Mouse (Mus musculus) liver, embryonic 13.5 days (tissue): ENCODE data around the gene 6430531B16Rik. TPM values are rescaled to one million over a fixed set of nuclear protein-coding genes. Genes with fewer than 3 reads are reported as not detected.

Source experiments
- ATAC-seq: fragments of 200-750 bp; cut with Nextera tagmentation; 2 replicates; pipeline ENCODE4 v1.8.0; 2017; ENCODE audit warnings: low read depth, mild to moderate bottlenecking, moderate number of reproducible peaks, moderate library complexity
- DNase-seq: peaks from one replicate; pipeline ENCODE4 v3.0.0; 2022
- H3K27ac ChIP-seq: fragments of 300-500 bp; sonication (generic); 2 replicates; pipeline ENCODE4 v1.5.1; 2015; ENCODE audit warnings: moderate library complexity, mild to moderate bottlenecking, inconsistent platforms
- H3K27me3 ChIP-seq: fragments of 300-500 bp; sonication (generic); 2 replicates; pipeline ENCODE4 v1.6.1; 2015; ENCODE audit warnings: mild to moderate bottlenecking, inconsistent platforms
- H3K36me3 ChIP-seq: fragments of 300-500 bp; sonication (generic); 2 replicates; pipeline ENCODE4 v1.6.1; 2015; ENCODE audit warnings: mild to moderate bottlenecking, inconsistent platforms
- H3K4me1 ChIP-seq: fragments of 300-500 bp; sonication (generic); replicated peaks from 2 replicates; pipeline ENCODE4 v1.6.1; 2015; ENCODE audit warnings: inconsistent platforms
- H3K4me2 ChIP-seq: fragments of 300-500 bp; sonication (generic); 2 replicates; pipeline ENCODE4 v1.6.1; 2015; ENCODE audit warnings: inconsistent platforms, mild to moderate bottlenecking, moderate library complexity
- H3K4me3 ChIP-seq: fragments of 300-500 bp; sonication (generic); replicated peaks from 2 replicates; pipeline ENCODE4 v1.5.1; 2015; ENCODE audit warnings: mild to moderate bottlenecking, inconsistent platforms
- H3K9ac ChIP-seq: fragments of 300-500 bp; sonication (generic); 2 replicates; pipeline ENCODE4 v1.6.1; 2015; ENCODE audit warnings: mild to moderate bottlenecking, inconsistent platforms
- H3K9me3 ChIP-seq: fragments of 300-500 bp; sonication (generic); replicated peaks from 2 replicates; pipeline ENCODE4 v1.6.1; 2016; ENCODE audit warnings: inconsistent platforms
- WGBS: fragments of 180-500 bp; shearing (Covaris S2); methylation state at CpG from one replicate; pipeline ENCODE4 v1.1.7; 2015; ENCODE audit not compliant: insufficient replicate concordance; 5-methylcytosine and 5-hydroxymethylcytosine counted together
- polyA plus RNA-seq: library from polyadenylated mRNA; unstranded; fragments of >200 nt; fragmentation: Nextera tagmentation; extraction: Ambion mirVana; gene quantifications from 2 replicates; pipeline ENCODE4 v1.2.1, GENCODE M21; 2015

The 6430531B16Rik gene
- polyA plus RNA-seq, 1 experiment from 2014 or later = not detected

- Histone ChIP-seq H3K27ac (no peak overlapping the region), H3K4me3 (no peak overlapping the region), H3K4me1 (no peaks in the 10 kb centered on the region; the same call in 1 of the 2 replicates), H3K4me2 (no peak overlapping the region), H3K9me3 (no peaks in the 10 kb centered on the region), H3K36me3 (no peaks in the 10 kb centered on the region), H3K9ac (no peak overlapping the region), H3K27me3 (no peaks in the 10 kb centered on the region)
- ATAC-seq = no peak
- no peak for DNase-seq
- 65% methylated on average over 10 of the region's 10 CpGs for WGBS
These were observed 8.2 kb downstream of the 6430531B16Rik start for GRCm38 (mm10) chr7:139970216-139970919.

GRCm38 (mm10) chr7:139969348-139970130 is 9.0 kb downstream of the 6430531B16Rik start:
- H3K4me1 ChIP-seq = no peaks in the 10 kb centered on the region; the same call in 1 of the 2 replicates
- H3K9me3 ChIP-seq = no peaks in the 10 kb centered on the region
- no peaks in the 10 kb centered on the region for H3K36me3 ChIP-seq
- WGBS = 42% methylated on average over 10 of the region's 10 CpGs
- H3K4me2 ChIP-seq = no peak overlapping the region
- H3K27ac ChIP-seq = no peak overlapping the region
- H3K9ac ChIP-seq = no peak overlapping the region
- H3K27me3 ChIP-seq = no peaks in the 10 kb centered on the region
- no peak overlapping the region for H3K4me3 ChIP-seq
- ATAC-seq (no peak), DNase-seq (peak; percentile 47)

- Histone ChIP-seq H3K4me2 (no peak overlapping the region), H3K36me3 (no peaks in the 10 kb centered on the region), H3K4me1 (no peaks in the 10 kb centered on the region), H3K4me3 (no peak overlapping the region), H3K9ac (no peak overlapping the region), H3K27me3 (no peaks in the 10 kb centered on the region), H3K27ac (no peak overlapping the region), H3K9me3 (no peaks in the 10 kb centered on the region)
- WGBS = 53% methylated on average over 5 of the region's 5 CpGs
- DNase-seq = no peak
- ATAC-seq = no peak
These were observed 10.1 kb downstream of the 6430531B16Rik start for GRCm38 (mm10) chr7:139968428-139968827.

GRCm38 (mm10) chr7:139967175-139967574 is 11.4 kb downstream of the 6430531B16Rik start:
- 34% methylated on average over 4 of the region's 4 CpGs for WGBS
- no peak for DNase-seq
- Histone ChIP-seq H3K36me3 (no peaks in the 10 kb centered on the region), H3K4me3 (no peak overlapping the region), H3K27me3 (no peaks in the 10 kb centered on the region), H3K4me2 (no peak overlapping the region), H3K27ac (no peak overlapping the region), H3K9ac (no peak overlapping the region), H3K9me3 (no peaks in the 10 kb centered on the region), H3K4me1 (no peaks in the 10 kb centered on the region)
- no peak for ATAC-seq

GRCm38 (mm10) chr7:139963814-139964213 is 14.7 kb downstream of the 6430531B16Rik start:
- no peaks in the 10 kb centered on the region for H3K36me3 ChIP-seq
- no peaks in the 10 kb centered on the region for H3K9me3 ChIP-seq
- H3K27ac ChIP-seq = no peak overlapping the region
- DNase-seq (no peak), ATAC-seq (no peak)
- no peak overlapping the region for H3K9ac ChIP-seq
- 60% methylated on average over 4 of the region's 4 CpGs for WGBS
- H3K4me3 ChIP-seq = no peak overlapping the region
- H3K4me2 ChIP-seq = no peak overlapping the region
- peaks cover 5% of the 10 kb centered on the region for H3K27me3 ChIP-seq
- no peaks in the 10 kb centered on the region for H3K4me1 ChIP-seq

- Histone ChIP-seq H3K27me3 (peaks cover 29% of the 10 kb centered on the region), H3K9me3 (no peaks in the 10 kb centered on the region), H3K4me1 (peaks cover 8% of the 10 kb centered on the region), H3K9ac (no peak overlapping the region), H3K4me3 (no peak overlapping the region), H3K4me2 (no peak overlapping the region), H3K27ac (no peak overlapping the region), H3K36me3 (no peaks in the 10 kb centered on the region)
- WGBS = 71% methylated on average over 10 of the region's 10 CpGs
- ATAC-seq (no peak), DNase-seq (no peak)
These were observed 17.4 kb downstream of the 6430531B16Rik start for GRCm38 (mm10) chr7:139961141-139961540.

- ATAC-seq (no peak), DNase-seq (no peak)
- H3K27ac ChIP-seq = no peak overlapping the region
- H3K9me3 ChIP-seq = no peaks in the 10 kb centered on the region
- peaks cover 29% of the 10 kb centered on the region for H3K27me3 ChIP-seq
- peaks cover 20% of the 10 kb centered on the region for H3K4me1 ChIP-seq
- no peaks in the 10 kb centered on the region for H3K36me3 ChIP-seq
- 24% methylated on average over 11 of the region's 11 CpGs for WGBS
- H3K4me2 ChIP-seq = no peak overlapping the region
- H3K4me3 ChIP-seq = no peak overlapping the region
- H3K9ac ChIP-seq = no peak overlapping the region
These were observed 20.6 kb downstream of the 6430531B16Rik start for GRCm38 (mm10) chr7:139957958-139958357.

- H3K9ac ChIP-seq = no peak overlapping the region
These were observed 21.1 kb downstream of the 6430531B16Rik start for GRCm38 (mm10) chr7:139957437-139957836.

GRCm38 (mm10) chr7:139956658-139957057 is 21.9 kb downstream of the 6430531B16Rik start:
- no peak for DNase-seq
- Histone ChIP-seq H3K9me3 (no peaks in the 10 kb centered on the region), H3K4me1 (peaks cover 23% of the 10 kb centered on the region), H3K4me2 (no peak overlapping the region), H3K36me3 (no peaks in the 10 kb centered on the region), H3K27me3 (peaks cover 29% of the 10 kb centered on the region), H3K9ac (no peak overlapping the region), H3K27ac (no peak overlapping the region), H3K4me3 (no peak overlapping the region)
- WGBS = 73% methylated on average over 3 of the region's 3 CpGs
- ATAC-seq = no peak

More at GRCm38 (mm10) chr7:139957437-139957836, 21.1 kb downstream of the 6430531B16Rik start:
- H3K27me3 ChIP-seq = peaks cover 29% of the 10 kb centered on the region
- no peaks in the 10 kb centered on the region for H3K9me3 ChIP-seq
- ATAC-seq = no peak
- no peak overlapping the region for H3K27ac ChIP-seq
- DNase-seq = no peak
- H3K4me3 ChIP-seq = no peak overlapping the region
- peaks cover 20% of the 10 kb centered on the region for H3K4me1 ChIP-seq
- no peaks in the 10 kb centered on the region for H3K36me3 ChIP-seq
- WGBS = 14% methylated on average over 11 of the region's 11 CpGs
- H3K4me2 ChIP-seq = no peak overlapping the region

GRCm38 (mm10) chr7:139955505-139955904 is 23.1 kb downstream of the 6430531B16Rik start:
- 37% methylated on average over 4 of the region's 4 CpGs for WGBS
- ATAC-seq (peak; percentile 76), DNase-seq (no peak)
- H3K27me3 ChIP-seq = peaks cover 29% of the 10 kb centered on the region
- H3K9ac ChIP-seq = no peak overlapping the region
- peaks cover 28% of the 10 kb centered on the region for H3K4me1 ChIP-seq
- H3K4me2 ChIP-seq = no peak overlapping the region
- no peak overlapping the region for H3K4me3 ChIP-seq
- H3K36me3 ChIP-seq = no peaks in the 10 kb centered on the region
- no peaks in the 10 kb centered on the region for H3K9me3 ChIP-seq
- no peak overlapping the region for H3K27ac ChIP-seq

- no peak for DNase-seq
- WGBS = 65% methylated on average over 6 of the region's 6 CpGs
- H3K4me3 ChIP-seq = no peak overlapping the region
- H3K4me1 ChIP-seq = peaks cover 39% of the 10 kb centered on the region
- ATAC-seq = no peak
- H3K9me3 ChIP-seq = no peaks in the 10 kb centered on the region
- H3K27me3 ChIP-seq = peaks cover 31% of the 10 kb centered on the region
- H3K36me3 ChIP-seq = no peaks in the 10 kb centered on the region
- no peak overlapping the region for H3K9ac ChIP-seq
- H3K4me2 ChIP-seq = peak overlapping the region; percentile 90
- H3K27ac ChIP-seq = no peak overlapping the region
These were observed 26.4 kb downstream of the 6430531B16Rik start for GRCm38 (mm10) chr7:139951991-139952633.
